Mouse (Mus musculus): ENCODE results near the gene Tgfb1. TPM values are rescaled to one million over a fixed set of nuclear protein-coding genes. Genes with fewer than 3 reads are reported as not detected.
A peak's percentile ranks its signal among the peaks of the same experiment; 100 is the strongest.

Tgfb1 gene
- polyA plus RNA-seq, 1 experiment, result 125 TPM

DNA sequence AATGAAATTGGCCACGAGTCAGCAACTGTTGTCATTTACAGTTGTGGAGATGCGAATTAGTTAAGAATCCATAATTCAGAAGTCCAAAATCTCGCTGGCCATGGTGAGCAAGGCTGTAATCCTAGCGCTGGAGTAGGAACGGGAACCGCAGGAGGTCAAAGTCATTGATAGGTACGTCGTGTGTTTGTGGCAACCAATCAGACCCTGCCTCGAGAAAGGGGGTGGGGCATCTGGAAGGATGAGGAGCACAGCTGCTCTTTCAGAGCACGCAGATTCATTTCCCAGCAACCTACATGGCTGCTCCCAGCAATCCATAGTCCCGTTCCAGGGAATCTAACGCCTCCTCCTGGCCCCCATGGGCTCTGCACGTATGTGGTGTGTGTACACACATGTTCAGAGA lies 13.0 kb downstream of the Tgfb1 start:
- no peak for DNase-seq
- WGBS, result 95% methylated on average over 13 of the region's 13 CpGs
- no peaks in the 10 kb centered on the region for H3K27me3 ChIP-seq (ENCODE audit: control insufficient read depth, insufficient read depth, low read length)
- TF ChIP-seq POLR2A (IDR thresholded peaks at IDR 0.05; ENCODE audit: control insufficient read depth, extremely low read depth, insufficient read depth, low read length, poor library complexity), result no peak
- no peaks in the 10 kb centered on the region for H3K4me1 ChIP-seq (replicated peaks; ENCODE audit: control insufficient read depth, insufficient read depth, low read length)
- H3K4me3 ChIP-seq (ENCODE audit: control insufficient read depth, insufficient read depth, low read length), result no peak overlapping the region
- H3K36me3 ChIP-seq (ENCODE audit: control insufficient read depth, insufficient read depth, low read length), result peaks cover 66% of the 10 kb centered on the region
- no peak overlapping the region for H3K27ac ChIP-seq (ENCODE audit: control insufficient read depth, insufficient read depth, low read length)

DNA sequence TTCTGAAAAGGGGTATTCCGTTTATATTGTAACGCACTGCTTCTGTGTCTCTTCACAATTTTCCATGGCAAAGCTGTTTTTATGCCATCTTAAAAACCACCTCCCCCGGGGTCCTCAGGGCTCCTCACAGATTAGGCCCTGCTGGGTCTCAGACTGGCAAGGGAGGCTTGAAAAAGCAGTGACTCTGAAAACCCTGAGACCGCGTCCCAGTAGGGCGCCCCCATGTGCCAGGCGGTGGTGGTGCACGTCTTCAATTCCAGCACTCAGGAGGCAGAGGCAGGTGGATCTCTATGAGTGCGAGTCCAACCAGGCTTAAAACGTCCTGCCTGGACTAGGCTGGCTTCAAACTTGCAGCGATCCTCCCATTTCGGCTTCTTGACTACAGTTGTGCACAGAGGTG lies 13.9 kb downstream of the Tgfb1 start:
- Histone ChIP-seq H3K36me3 (ENCODE audit: control insufficient read depth, insufficient read depth, low read length) (peaks cover 64% of the 10 kb centered on the region), H3K4me1 (replicated peaks; ENCODE audit: control insufficient read depth, insufficient read depth, low read length) (0 out of 2 replicates have a peak, but pooled peaks cover 3% of the 10 kb centered on the region), H3K27ac (ENCODE audit: control insufficient read depth, insufficient read depth, low read length) (no peak overlapping the region), H3K4me3 (ENCODE audit: control insufficient read depth, insufficient read depth, low read length) (no peak overlapping the region), H3K27me3 (ENCODE audit: control insufficient read depth, insufficient read depth, low read length) (no peaks in the 10 kb centered on the region)
- TF ChIP-seq CTCF (IDR thresholded peaks at IDR 0.05; ENCODE audit: borderline replicate concordance, control insufficient read depth, extremely low read depth, insufficient read depth, low read length, poor library complexity) (peak; percentile 67; the same call in 1 of the 2 replicates), POLR2A (IDR thresholded peaks at IDR 0.05; ENCODE audit: control insufficient read depth, extremely low read depth, insufficient read depth, low read length, poor library complexity) (no peak)
- no peak for DNase-seq
- 96% methylated on average over 12 of the region's 12 CpGs for WGBS

DNA sequence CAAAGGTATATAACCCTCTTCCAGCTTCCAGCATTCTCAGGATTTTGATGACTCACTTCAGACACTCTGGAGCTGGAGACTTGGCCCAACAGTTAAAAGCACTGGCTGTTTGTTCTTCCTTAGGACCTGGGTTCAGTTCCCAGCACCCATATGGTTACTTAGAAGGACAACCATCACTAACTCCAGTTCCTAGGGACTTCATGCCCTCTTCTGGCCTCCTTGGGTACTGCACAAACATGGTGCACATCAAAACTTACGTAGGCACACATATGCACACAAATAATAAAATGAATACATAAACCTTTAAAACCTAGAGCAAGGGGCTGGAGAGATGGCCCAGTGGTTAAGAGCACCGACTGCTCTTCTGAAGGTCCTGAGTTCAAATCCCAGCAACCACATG lies 15.5 kb downstream of the Tgfb1 start:
- H3K4me3 ChIP-seq (ENCODE audit: control insufficient read depth, insufficient read depth, low read length), result no peak overlapping the region
- 0 out of 2 replicates have a peak, but pooled peaks cover 3% of the 10 kb centered on the region for H3K4me1 ChIP-seq (replicated peaks; ENCODE audit: control insufficient read depth, insufficient read depth, low read length)
- no peaks in the 10 kb centered on the region for H3K27me3 ChIP-seq (ENCODE audit: control insufficient read depth, insufficient read depth, low read length)
- H3K27ac ChIP-seq (ENCODE audit: control insufficient read depth, insufficient read depth, low read length), result no peak overlapping the region
- TF ChIP-seq CTCF (IDR thresholded peaks at IDR 0.05; ENCODE audit: borderline replicate concordance, control insufficient read depth, extremely low read depth, insufficient read depth, low read length, poor library complexity) (no peak), POLR2A (IDR thresholded peaks at IDR 0.05; ENCODE audit: control insufficient read depth, extremely low read depth, insufficient read depth, low read length, poor library complexity) (no peak)
- 100% methylated on average over 2 of the region's 2 CpGs for WGBS
- DNase-seq, result no peak
- peaks cover 52% of the 10 kb centered on the region for H3K36me3 ChIP-seq (ENCODE audit: control insufficient read depth, insufficient read depth, low read length)

DNA sequence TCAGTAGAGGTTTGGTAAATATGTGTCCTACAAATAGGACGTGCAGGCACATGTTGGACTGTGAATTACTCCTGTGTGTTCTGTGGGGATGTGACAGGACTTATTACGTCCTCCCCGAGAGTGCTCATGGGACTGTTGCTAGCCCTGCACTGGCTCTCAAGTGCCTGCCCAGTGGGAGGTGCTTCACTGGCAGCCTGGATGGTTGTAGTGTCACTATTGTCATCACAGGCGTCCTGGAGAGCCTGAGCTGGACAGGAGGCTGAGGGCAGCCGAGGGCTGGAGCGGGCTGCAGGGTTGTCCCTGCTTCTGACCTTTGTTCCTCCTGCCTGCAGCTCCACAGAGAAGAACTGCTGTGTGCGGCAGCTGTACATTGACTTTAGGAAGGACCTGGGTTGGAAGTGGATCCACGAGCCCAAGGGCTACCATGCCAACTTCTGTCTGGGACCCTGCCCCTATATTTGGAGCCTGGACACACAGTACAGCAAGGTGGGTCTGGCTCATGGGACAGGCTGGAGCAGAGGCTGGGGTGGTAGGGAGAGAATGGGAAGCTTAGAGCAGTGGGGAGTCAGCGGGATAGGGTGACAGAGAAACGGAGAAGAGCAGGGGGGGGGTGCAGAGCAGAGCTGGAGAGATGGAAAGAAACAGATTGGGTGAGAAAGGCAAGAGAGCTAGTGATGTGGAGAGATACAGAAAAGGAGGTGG lies 17.1 kb downstream of the Tgfb1 start:
- H3K36me3 ChIP-seq (ENCODE audit: control insufficient read depth, insufficient read depth, low read length), result peaks cover 46% of the 10 kb centered on the region
- no peak for DNase-seq
- WGBS, result 97% methylated on average over 10 of the region's 10 CpGs
- no peak overlapping the region for H3K27ac ChIP-seq (ENCODE audit: control insufficient read depth, insufficient read depth, low read length)
- TF ChIP-seq CTCF (IDR thresholded peaks at IDR 0.05; ENCODE audit: borderline replicate concordance, control insufficient read depth, extremely low read depth, insufficient read depth, low read length, poor library complexity) (no peak), POLR2A (IDR thresholded peaks at IDR 0.05; ENCODE audit: control insufficient read depth, extremely low read depth, insufficient read depth, low read length, poor library complexity) (no peak)
- peaks cover 9% of the 10 kb centered on the region for H3K4me1 ChIP-seq (replicated peaks; ENCODE audit: control insufficient read depth, insufficient read depth, low read length)
- H3K27me3 ChIP-seq (ENCODE audit: control insufficient read depth, insufficient read depth, low read length), result no peaks in the 10 kb centered on the region
- no peak overlapping the region for H3K4me3 ChIP-seq (ENCODE audit: control insufficient read depth, insufficient read depth, low read length)

DNA sequence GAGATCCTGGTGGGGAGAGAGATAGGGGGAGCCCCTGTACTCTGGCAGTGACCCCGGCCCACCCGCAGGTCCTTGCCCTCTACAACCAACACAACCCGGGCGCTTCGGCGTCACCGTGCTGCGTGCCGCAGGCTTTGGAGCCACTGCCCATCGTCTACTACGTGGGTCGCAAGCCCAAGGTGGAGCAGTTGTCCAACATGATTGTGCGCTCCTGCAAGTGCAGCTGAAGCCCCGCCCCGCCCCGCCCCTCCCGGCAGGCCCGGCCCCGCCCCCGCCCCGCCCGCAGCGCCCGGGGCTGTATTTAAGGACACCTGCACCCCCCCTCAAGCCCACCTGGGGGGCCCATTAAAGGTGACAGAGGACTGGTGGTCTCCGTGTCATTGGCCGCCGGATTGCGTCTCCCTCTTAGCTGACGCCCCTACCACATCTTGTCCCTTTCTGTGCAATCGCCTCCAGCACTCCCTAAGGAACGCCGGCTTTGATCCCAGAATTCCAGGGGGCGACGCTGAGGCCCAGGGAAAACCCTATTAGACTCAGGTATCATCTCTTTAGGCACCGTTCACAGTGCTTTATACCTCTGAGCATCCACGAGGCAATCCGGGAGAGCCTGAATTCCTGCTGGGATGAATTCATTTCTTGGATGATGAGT lies 18.0 kb downstream of the Tgfb1 start:
- H3K36me3 ChIP-seq (ENCODE audit: control insufficient read depth, insufficient read depth, low read length), result peaks cover 41% of the 10 kb centered on the region
- no peaks in the 10 kb centered on the region for H3K27me3 ChIP-seq (ENCODE audit: control insufficient read depth, insufficient read depth, low read length)
- H3K27ac ChIP-seq (ENCODE audit: control insufficient read depth, insufficient read depth, low read length), result no peak overlapping the region
- 91% methylated on average over 25 of the region's 37 CpGs for WGBS
- peaks cover 9% of the 10 kb centered on the region for H3K4me1 ChIP-seq (replicated peaks; ENCODE audit: control insufficient read depth, insufficient read depth, low read length)
- TF ChIP-seq POLR2A (IDR thresholded peaks at IDR 0.05; ENCODE audit: control insufficient read depth, extremely low read depth, insufficient read depth, low read length, poor library complexity), result no peak
- TF ChIP-seq CTCF (IDR thresholded peaks at IDR 0.05; ENCODE audit: borderline replicate concordance, control insufficient read depth, extremely low read depth, insufficient read depth, low read length, poor library complexity), result no peak
- no peak overlapping the region for H3K4me3 ChIP-seq (ENCODE audit: control insufficient read depth, insufficient read depth, low read length)
- no peak for DNase-seq

DNA sequence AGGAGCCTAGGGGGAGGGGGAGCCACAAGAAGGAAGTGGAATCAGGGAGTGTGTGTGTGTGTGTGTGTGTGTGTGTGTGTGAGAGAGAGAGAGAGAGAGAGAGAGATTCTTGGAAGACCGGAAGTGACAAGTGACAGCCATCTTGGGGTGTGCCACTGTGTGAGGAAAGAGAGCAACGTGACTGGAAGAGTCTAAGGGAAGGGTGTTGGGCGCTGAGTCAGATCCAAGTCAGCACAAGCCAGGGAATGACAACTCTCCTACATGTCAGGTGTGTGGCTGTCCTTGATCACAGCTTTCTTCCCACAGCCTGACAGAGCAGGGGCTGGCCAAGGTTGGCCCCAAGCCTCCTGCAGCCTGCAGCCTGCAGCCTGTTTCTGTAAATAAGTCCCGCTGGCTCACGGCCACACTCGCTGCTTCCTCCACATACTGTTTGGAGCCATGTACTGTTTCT lies 19.0 kb downstream of the Tgfb1 start:
- Histone ChIP-seq H3K36me3 (ENCODE audit: control insufficient read depth, insufficient read depth, low read length) (peaks cover 34% of the 10 kb centered on the region), H3K27ac (ENCODE audit: control insufficient read depth, insufficient read depth, low read length) (no peak overlapping the region), H3K4me1 (replicated peaks; ENCODE audit: control insufficient read depth, insufficient read depth, low read length) (peaks cover 16% of the 10 kb centered on the region), H3K27me3 (ENCODE audit: control insufficient read depth, insufficient read depth, low read length) (no peaks in the 10 kb centered on the region), H3K4me3 (ENCODE audit: control insufficient read depth, insufficient read depth, low read length) (no peak overlapping the region)
- 64% methylated on average over 6 of the region's 6 CpGs for WGBS
- TF ChIP-seq POLR2A (IDR thresholded peaks at IDR 0.05; ENCODE audit: control insufficient read depth, extremely low read depth, insufficient read depth, low read length, poor library complexity) (no peak), CTCF (IDR thresholded peaks at IDR 0.05; ENCODE audit: borderline replicate concordance, control insufficient read depth, extremely low read depth, insufficient read depth, low read length, poor library complexity) (no peak)
- DNase-seq, result no peak

Measured in thymus, adult 2 months (tissue).